Mouse (Mus musculus): ENCODE measurements at regions not wholly inside any gene's neighbourhood (a gene's known extent, or its start where the extent isn't known, plus 50 kb on each side); places are given as distances from the start of the nearest gene placed in this dataset.

- TF ChIP-seq CTCF (IDR thresholded peaks at IDR 0.05) (no peak), EP300 (IDR thresholded peaks at IDR 0.05; ENCODE audit: insufficient read depth, low read depth, low read length) (no peak)
Measured at GRCm38 (mm10) chr4:34386338-34386967, 164.3 kb upstream of the Akirin2 start.

Measured in heart, adult 2 months (tissue).